8 mouse cellular contexts compared by ENCODE assay signal in genomic region chr13:4608961-4609409, GRCm38 (mm10). TPM values are rescaled to one million over a fixed set of nuclear protein-coding genes. Genes with fewer than 3 reads are reported as not detected.
DNase-seq lines count a peak whose midpoint lies in the region; ATAC-seq lines count a peak whose summit lies in the region.

Akr1e1 (minus strand) TSS chr13:4609174.

- H3K9me3 ChIP-seq in heart, embryonic 13.5 days = no peaks in the 10 kb centered on the region
- H3K9me3 ChIP-seq in liver, embryonic 12.5 days (replicated peaks) = no peaks in the 10 kb centered on the region
- H3K9me3 ChIP-seq in stomach, embryonic 15.5 days = no peaks in the 10 kb centered on the region

- H3K4me3 ChIP-seq in brown adipose tissue, adult 24 weeks (ENCODE audit: insufficient read depth, low read depth, low read length) = peak within 1 kb of the TSS; percentile 80
- H3K4me3 ChIP-seq in heart, embryonic 13.5 days = peak within 1 kb of the TSS; percentile 76
- peak within 1 kb of the TSS; percentile 66 for H3K4me3 ChIP-seq in liver, embryonic 12.5 days
- H3K4me3 ChIP-seq in stomach, embryonic 15.5 days (replicated peaks) = peak within 1 kb of the TSS; percentile 74

- H3K4me2 ChIP-seq in heart, embryonic 13.5 days = peak within 1 kb of the TSS; percentile 77
- peak within 1 kb of the TSS; percentile 69 for H3K4me2 ChIP-seq in liver, embryonic 12.5 days
- H3K4me2 ChIP-seq in stomach, embryonic 15.5 days = peak within 1 kb of the TSS; percentile 59

- ATAC-seq in heart, embryonic 13.5 days (ENCODE audit: extremely low read depth, insufficient number of reproducible peaks, low FRiP score, low TSS enrichment) = peak; percentile 99
- ATAC-seq in liver, embryonic 12.5 days = peak; percentile 100
- peak; percentile 100 for ATAC-seq in stomach, embryonic 15.5 days (ENCODE audit: insufficient read depth, low FRiP score, low read depth)

- WGBS in heart, embryonic 13.5 days = 5% methylated on average over 10 of the region's 10 CpGs
- WGBS in liver, embryonic 12.5 days (ENCODE audit: insufficient replicate concordance) = 4% methylated on average over 10 of the region's 10 CpGs
- WGBS in stomach, embryonic 15.5 days = 3% methylated on average over 10 of the region's 10 CpGs

- H3K36me3 ChIP-seq in heart, embryonic 13.5 days = 0 out of 2 replicates have a peak, but pooled peaks cover 4% of the 10 kb centered on the region
- no peaks in the 10 kb centered on the region for H3K36me3 ChIP-seq in liver, embryonic 12.5 days
- no peaks in the 10 kb centered on the region for H3K36me3 ChIP-seq in stomach, embryonic 15.5 days

- H3K27ac ChIP-seq in brown adipose tissue, adult 24 weeks (replicated peaks; ENCODE audit: low read depth, low read length) = peak within 1 kb of the TSS; percentile 27; the same call in 1 of the 2 replicates
- peak within 1 kb of the TSS; percentile 74 for H3K27ac ChIP-seq in heart, embryonic 13.5 days (replicated peaks)
- no peak within 1 kb of the TSS for H3K27ac ChIP-seq in liver, embryonic 12.5 days
- peak within 1 kb of the TSS; percentile 49; the same call in 1 of the 2 replicates for H3K27ac ChIP-seq in stomach, embryonic 15.5 days

- peak within 1 kb of the TSS; percentile 89 for H3K9ac ChIP-seq in heart, embryonic 13.5 days
- H3K9ac ChIP-seq in liver, embryonic 12.5 days = peak within 1 kb of the TSS; percentile 66
- H3K9ac ChIP-seq in stomach, embryonic 15.5 days = peak within 1 kb of the TSS; percentile 51; the same call in 1 of the 2 replicates

- DNase-seq in CD4-positive, CD25-positive, alpha-beta regulatory T cell, adult 2 months (ENCODE audit: low read depth, low spot score) = peak; percentile 84
- DNase-seq in fat pad, adult 2 months (ENCODE audit: extremely low read depth, low read depth, low spot score) = peak; percentile 61
- DNase-seq in kidney, postnatal 10 days = peak; percentile 91
- DNase-seq in natural killer cell, adult 2 months (ENCODE audit: low spot score in 2 of 2) = peak; percentile 65 to 68

- no peaks in the 10 kb centered on the region for H3K27me3 ChIP-seq in heart, embryonic 13.5 days (replicated peaks)
- no peaks in the 10 kb centered on the region for H3K27me3 ChIP-seq in liver, embryonic 12.5 days (replicated peaks)
- H3K27me3 ChIP-seq in stomach, embryonic 15.5 days (replicated peaks) = no peaks in the 10 kb centered on the region

- no peaks in the 10 kb centered on the region for H3K4me1 ChIP-seq in brown adipose tissue, adult 24 weeks (ENCODE audit: control insufficient read depth, insufficient read depth, insufficient read length, low read length)
- no peaks in the 10 kb centered on the region; the same call in 1 of the 2 replicates for H3K4me1 ChIP-seq in heart, embryonic 13.5 days
- no peaks in the 10 kb centered on the region for H3K4me1 ChIP-seq in liver, embryonic 12.5 days
- no peaks in the 10 kb centered on the region for H3K4me1 ChIP-seq in stomach, embryonic 15.5 days

RNA-seq across cellular contexts. Expression of gene Akr1e1, which starts in this region (rescaled TPM):
- 37.6 and 50.4 TPM in 2 replicates for polyA plus RNA-seq in brown adipose tissue, adult 24 weeks (2012; ENCODE audit: insufficient read depth, insufficient read length, missing spikeins)
- polyA plus RNA-seq in heart, embryonic 13.5 days (2015; fragmentation: Nextera tagmentation; extraction: Ambion mirVana) = 40.7 and 46.4 TPM in 2 replicates
- 23.0 and 23.4 TPM in 2 replicates for polyA plus RNA-seq in liver, embryonic 12.5 days (2016; fragmentation: Nextera tagmentation; extraction: Ambion mirVana)
- 39.3 and 41.1 TPM in 2 replicates for polyA plus RNA-seq in stomach, embryonic 15.5 days (2015; fragmentation: Nextera tagmentation; extraction: Ambion mirVana)
